Mouse (Mus musculus): ENCODE measurements at regions not wholly inside any gene's neighbourhood (a gene's known extent, or its start where the extent isn't known, plus 50 kb on each side); places are given as distances from the start of the nearest gene placed in this dataset.

DNA sequence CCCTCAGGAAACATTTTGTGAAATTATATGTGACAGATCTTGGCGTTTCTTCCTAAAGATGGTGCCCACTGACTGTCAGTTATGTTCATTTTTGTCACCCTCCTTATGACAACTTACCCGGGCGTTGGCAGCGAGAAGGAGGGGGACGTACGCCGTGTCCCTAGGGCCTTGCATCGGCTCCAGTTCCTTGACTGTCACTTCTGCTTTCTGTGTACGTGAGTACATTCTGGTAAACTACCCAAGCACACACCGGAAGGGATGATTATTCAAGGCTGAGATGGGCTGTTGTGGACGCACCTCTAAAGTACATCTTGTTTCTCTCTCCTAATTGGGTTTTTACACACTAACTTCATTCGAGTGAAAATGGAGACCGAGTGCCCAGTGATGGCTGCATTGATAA, 120.2 kb downstream of the Edn3 start:
- TF ChIP-seq CTCF (IDR thresholded peaks at IDR 0.05; ENCODE audit: borderline replicate concordance, insufficient read depth, low read length): no peak
- no peak for TF ChIP-seq POLR2A (IDR thresholded peaks at IDR 0.05; ENCODE audit: low read depth, low read length)
